Mouse (Mus musculus): Measurements from ENCODE around the gene Igsf8.

DNA sequence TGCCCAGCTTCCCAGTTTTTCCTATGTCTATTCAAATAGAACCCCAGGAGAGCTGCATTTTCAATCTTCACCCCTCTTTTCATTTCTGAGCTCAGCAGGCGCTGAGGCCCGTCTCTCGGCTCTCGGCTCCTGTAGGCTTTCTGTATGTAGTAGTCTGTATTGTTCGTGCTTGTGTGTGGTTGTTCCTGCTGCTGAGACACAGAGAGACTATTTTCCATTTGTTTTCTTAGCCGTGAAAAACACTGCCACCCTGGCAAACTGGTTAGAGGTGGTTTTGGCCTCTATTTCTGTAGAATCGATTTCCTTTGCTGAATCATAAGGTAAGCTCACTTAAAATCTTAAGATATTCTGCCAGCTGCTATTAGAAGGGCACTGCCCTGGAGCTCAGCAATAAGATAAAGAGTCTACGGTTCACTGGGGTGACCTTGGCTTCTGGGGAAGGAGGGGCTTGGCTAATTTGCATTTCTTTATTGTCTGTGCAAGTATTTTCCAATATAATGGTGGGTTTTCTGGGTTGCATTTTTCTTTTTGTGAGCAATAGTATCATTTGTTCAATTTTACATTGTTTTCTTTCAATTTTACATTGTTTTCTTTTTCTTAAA lies at the start of gene Igsf8:
- TF ChIP-seq EP300 (IDR thresholded peaks at IDR 0.05; ENCODE audit: low read depth) = no peak
- no peak for TF ChIP-seq CTCF (IDR thresholded peaks at IDR 0.05; ENCODE audit: low read depth)
